Comparison of ENCODE assay signal across 12 mouse cellular contexts in genomic region chr3:81735463-81735862, GRCm38 (mm10).
A peak's percentile ranks its signal among the peaks of the same experiment; 100 is the strongest.
DNase-seq lines count a peak whose midpoint lies in the region; ATAC-seq and TF ChIP-seq lines count a peak whose summit lies in the region.
"Had no signal": no experiment of that assay in that cellular context is flagged by ENCODE, and none has a peak within 500 bp of the region (broad histone marks: within the 10 kb centered on the region; RNA-seq: fewer than 3 reads in every experiment).

No protein-coding gene starts in this region.

- no peaks in the 10 kb centered on the region for H3K4me1 ChIP-seq in forebrain, embryonic 13.5 days
- H3K4me1 ChIP-seq in forebrain, embryonic 12.5 days = no peaks in the 10 kb centered on the region
- H3K4me1 ChIP-seq in kidney, embryonic 16.5 days (ENCODE audit: insufficient read depth, low read length) = no peaks in the 10 kb centered on the region
- H3K4me1 ChIP-seq in heart, adult 2 months (ENCODE audit: control insufficient read depth, insufficient read depth, low read length) = no peaks in the 10 kb centered on the region
- H3K4me1 ChIP-seq: embryonic facial prominence, embryonic 15.5 days; lung, embryonic 15.5 days had no signal

- WGBS in forebrain, embryonic 13.5 days = 69% methylated on average over 8 of the region's 8 CpGs
- 79% methylated on average over 8 of the region's 8 CpGs for WGBS in forebrain, embryonic 12.5 days
- WGBS in kidney, embryonic 16.5 days = 75% methylated on average over 8 of the region's 8 CpGs
- 52% methylated on average over 8 of the region's 8 CpGs for WGBS in heart, adult 2 months

- peak; percentile 58; the same call in 1 of the 2 replicates for ATAC-seq in forebrain, embryonic 13.5 days
- ATAC-seq in forebrain, embryonic 12.5 days (ENCODE audit: low FRiP score) = no peak
- no peak for ATAC-seq in kidney, embryonic 16.5 days (ENCODE audit: low FRiP score, low TSS enrichment)
- ATAC-seq: intestine, postnatal 0 days had no signal

- TF ChIP-seq CTCF in heart, adult 2 months (IDR thresholded peaks at IDR 0.05) = no peak

- H3K36me3 ChIP-seq in forebrain, embryonic 13.5 days (ENCODE audit: poor library complexity, severe bottlenecking) = no peaks in the 10 kb centered on the region
- H3K36me3 ChIP-seq in forebrain, embryonic 12.5 days (replicated peaks) = no peaks in the 10 kb centered on the region
- H3K36me3 ChIP-seq in kidney, embryonic 16.5 days (ENCODE audit: insufficient read depth, low read length) = no peaks in the 10 kb centered on the region
- H3K36me3 ChIP-seq in heart, adult 2 months (ENCODE audit: control insufficient read depth, insufficient read depth, low read length) = no peaks in the 10 kb centered on the region
- H3K36me3 ChIP-seq: embryonic facial prominence, embryonic 15.5 days; lung, embryonic 15.5 days had no signal

- no peak overlapping the region for H3K4me3 ChIP-seq in forebrain, embryonic 13.5 days
- no peak overlapping the region for H3K4me3 ChIP-seq in forebrain, embryonic 12.5 days (replicated peaks)
- no peak overlapping the region for H3K4me3 ChIP-seq in kidney, embryonic 16.5 days (ENCODE audit: low read length)
- H3K4me3 ChIP-seq in heart, adult 2 months = no peak overlapping the region
- H3K4me3 ChIP-seq: embryonic facial prominence, embryonic 15.5 days; lung, embryonic 15.5 days had no signal

- no peak overlapping the region for H3K4me2 ChIP-seq in forebrain, embryonic 13.5 days
- H3K4me2 ChIP-seq in forebrain, embryonic 12.5 days = no peak overlapping the region
- H3K4me2 ChIP-seq in kidney, embryonic 16.5 days (replicated peaks; ENCODE audit: low read depth, low read length) = no peak overlapping the region
- H3K4me2 ChIP-seq: embryonic facial prominence, embryonic 15.5 days; lung, embryonic 15.5 days had no signal

- H3K9me3 ChIP-seq in forebrain, embryonic 13.5 days (replicated peaks) = no peaks in the 10 kb centered on the region
- H3K9me3 ChIP-seq in forebrain, embryonic 12.5 days = no peaks in the 10 kb centered on the region
- H3K9me3 ChIP-seq in kidney, embryonic 16.5 days (ENCODE audit: low read length) = no peaks in the 10 kb centered on the region
- H3K9me3 ChIP-seq: embryonic facial prominence, embryonic 15.5 days; lung, embryonic 15.5 days had no signal

- DNase-seq in right cerebral cortex, adult 18-20 months = peak; percentile 14
- DNase-seq in right cerebral cortex, postnatal 4 days = no peak
- peak; percentile 30 to 32 for DNase-seq in left cerebral cortex, adult 9 months (ENCODE audit: low spot score in 2 of 2)
- DNase-seq in adrenal gland, adult 2 months = no peak
- DNase-seq in heart, adult 2 months = no peak
- DNase-seq: thymus, adult 2 months had no signal

- intact Hi-C loops in heart, adult 2 months (cut with DNase I) = no loop called here

- no peaks in the 10 kb centered on the region for H3K27me3 ChIP-seq in forebrain, embryonic 13.5 days
- no peaks in the 10 kb centered on the region for H3K27me3 ChIP-seq in forebrain, embryonic 12.5 days
- H3K27me3 ChIP-seq in kidney, embryonic 16.5 days (ENCODE audit: insufficient read depth, low read length) = no peaks in the 10 kb centered on the region
- H3K27me3 ChIP-seq in heart, adult 2 months (ENCODE audit: control insufficient read depth, insufficient read depth, low read length) = no peaks in the 10 kb centered on the region
- H3K27me3 ChIP-seq: embryonic facial prominence, embryonic 15.5 days; lung, embryonic 15.5 days had no signal

- H3K27ac ChIP-seq in forebrain, embryonic 13.5 days = no peak overlapping the region
- no peak overlapping the region for H3K27ac ChIP-seq in forebrain, embryonic 12.5 days
- no peak overlapping the region for H3K27ac ChIP-seq in kidney, embryonic 16.5 days (ENCODE audit: low read length)
- no peak overlapping the region for H3K27ac ChIP-seq in heart, adult 2 months
- H3K27ac ChIP-seq: embryonic facial prominence, embryonic 15.5 days; lung, embryonic 15.5 days had no signal

- TF ChIP-seq EP300 in heart, adult 2 months (IDR thresholded peaks at IDR 0.05; ENCODE audit: insufficient read depth, low read depth, low read length) = no peak

- no peak for TF ChIP-seq POLR2A in heart, adult 2 months (IDR thresholded peaks at IDR 0.05; ENCODE audit: insufficient read depth, low read depth, low read length)

- H3K9ac ChIP-seq in forebrain, embryonic 13.5 days = no peak overlapping the region
- H3K9ac ChIP-seq in forebrain, embryonic 12.5 days = no peak overlapping the region
- no peak overlapping the region for H3K9ac ChIP-seq in kidney, embryonic 16.5 days (replicated peaks; ENCODE audit: low read length)
- H3K9ac ChIP-seq in heart, adult 2 months (ENCODE audit: low read depth, low read length) = no peak overlapping the region
- H3K9ac ChIP-seq: embryonic facial prominence, embryonic 15.5 days; lung, embryonic 15.5 days had no signal

- no peaks in the 10 kb centered on the region for H3K79me2 ChIP-seq in heart, adult 2 months (replicated peaks; ENCODE audit: control insufficient read depth, insufficient read depth, low read length)

Comparison
In these comparisons a context has a peak if more than half of its experiments do, and no peak if none do; other contexts are left out.
1. DNase-seq: peak in right cerebral cortex, adult 18-20 months (single experiment) and left cerebral cortex, adult 9 months (2 of 2); none in right cerebral cortex, postnatal 4 days (single experiment), adrenal gland, adult 2 months (single experiment) and heart, adult 2 months (0 of 2).